Mouse (Mus musculus): ENCODE measurements around the gene Cyb5r2.

Cyb5r2 gene

DNA sequence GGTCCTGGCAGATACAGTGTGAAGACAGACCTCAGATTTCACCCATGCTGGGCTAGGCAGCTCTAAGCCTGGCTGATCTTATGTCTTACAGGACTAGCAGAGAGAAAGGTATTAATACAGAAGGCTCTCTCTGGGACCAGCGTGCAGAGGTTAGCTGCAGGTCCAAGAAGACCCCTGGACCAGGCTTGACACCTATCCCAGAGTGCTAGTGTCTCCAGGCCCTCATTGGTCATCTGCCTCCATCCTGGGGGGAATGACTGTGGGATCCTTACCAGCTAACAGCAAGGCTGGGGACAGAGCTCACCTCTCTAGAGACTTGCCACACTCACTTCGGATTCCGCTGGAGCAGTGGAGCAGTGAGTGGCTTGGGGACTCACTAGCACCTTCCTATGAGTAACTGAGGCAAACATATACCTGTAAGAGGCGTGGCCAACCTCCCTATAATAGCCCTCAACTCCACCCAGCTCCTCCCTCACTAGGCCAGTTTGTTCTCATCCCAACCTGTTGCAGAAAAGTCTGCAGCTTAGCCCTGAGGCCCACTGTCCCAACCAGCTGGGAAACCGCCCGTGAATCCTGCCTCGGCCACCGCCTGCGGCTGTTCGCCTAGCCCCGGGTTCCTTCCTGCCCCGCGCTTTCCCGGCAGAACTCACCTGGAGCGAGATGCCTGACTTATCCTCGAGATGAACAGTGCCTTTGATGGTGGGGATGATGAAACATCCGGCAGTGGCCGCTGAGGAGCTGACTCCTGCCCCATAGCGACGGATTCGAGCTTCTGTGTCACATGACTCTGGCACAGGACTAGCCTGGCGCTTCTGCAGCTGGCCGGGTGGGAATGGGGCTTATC is at the start of gene Cyb5r2:
Cyb5r2 (minus strand) TSS at position 725 of the 844 bp plus-strand sequence.
- DNase-seq (ENCODE audit: low spot score in 2 of 2): peak in 1 of 2 experiments; percentile 13

DNA sequence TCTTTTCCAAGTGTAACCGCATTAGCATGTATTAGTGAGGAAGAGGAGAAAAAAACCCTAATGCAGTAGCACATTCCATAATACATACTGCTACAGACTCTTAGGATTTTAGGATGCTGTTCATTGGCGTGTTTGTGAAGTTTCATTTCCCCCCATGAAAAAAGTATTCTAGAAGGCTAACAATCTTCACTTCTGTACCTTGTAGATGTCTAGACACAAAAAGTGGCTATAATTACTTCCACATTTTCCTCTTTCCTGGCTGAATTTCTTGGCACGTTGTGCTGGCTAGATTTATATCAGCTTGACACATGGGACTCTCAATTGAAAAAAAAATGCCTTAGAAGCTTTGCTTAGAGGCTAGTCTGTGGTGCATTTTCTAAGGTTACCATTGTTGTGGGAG is 44.3 kb upstream of the Cyb5r2 start:
- DNase-seq (ENCODE audit: low spot score in 2 of 2): no peak

GRCm38 (mm10) chr7:107801108-107801507 is 43.3 kb upstream of the Cyb5r2 start, which contains the start of gene Ovch2:
Ovch2 (minus strand) TSS chr7:107801208.
- DNase-seq (ENCODE audit: low spot score in 2 of 2): no peak

GRCm38 (mm10) chr7:107796500-107796899 is 38.7 kb upstream of the Cyb5r2 start:
- no peak for DNase-seq (ENCODE audit: low spot score in 2 of 2)

DNA sequence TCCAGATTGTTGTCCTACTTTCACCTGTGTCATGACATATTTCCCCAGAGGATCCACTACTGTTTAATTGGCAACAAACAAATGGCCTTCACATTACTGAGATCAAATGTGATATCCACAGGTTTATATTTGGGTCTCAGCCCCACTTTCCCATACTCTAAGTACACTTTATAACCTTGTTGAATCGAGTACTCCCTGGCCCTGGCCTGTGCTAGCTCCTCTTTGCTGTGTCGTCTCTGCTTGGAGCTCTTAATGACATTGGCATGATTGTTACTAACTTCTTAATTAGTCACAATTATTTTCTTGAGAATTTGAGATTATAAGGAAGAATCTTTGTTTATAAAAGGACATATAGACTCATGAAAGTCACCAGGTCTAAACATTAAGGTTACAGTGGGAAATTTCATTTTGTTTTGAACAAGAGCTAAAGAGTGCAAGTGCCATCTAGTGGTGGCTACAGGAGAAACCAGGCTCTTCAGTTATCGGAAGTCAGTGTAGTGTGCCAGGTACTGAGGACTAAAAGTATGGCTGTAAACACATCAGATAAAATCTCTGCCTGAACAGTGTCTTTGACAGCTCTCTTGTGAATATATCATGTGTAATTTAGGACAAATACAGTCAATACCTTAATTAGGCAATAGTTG is 30.3 kb upstream of the Cyb5r2 start:
- no peak for DNase-seq (ENCODE audit: low spot score in 2 of 2)

DNA sequence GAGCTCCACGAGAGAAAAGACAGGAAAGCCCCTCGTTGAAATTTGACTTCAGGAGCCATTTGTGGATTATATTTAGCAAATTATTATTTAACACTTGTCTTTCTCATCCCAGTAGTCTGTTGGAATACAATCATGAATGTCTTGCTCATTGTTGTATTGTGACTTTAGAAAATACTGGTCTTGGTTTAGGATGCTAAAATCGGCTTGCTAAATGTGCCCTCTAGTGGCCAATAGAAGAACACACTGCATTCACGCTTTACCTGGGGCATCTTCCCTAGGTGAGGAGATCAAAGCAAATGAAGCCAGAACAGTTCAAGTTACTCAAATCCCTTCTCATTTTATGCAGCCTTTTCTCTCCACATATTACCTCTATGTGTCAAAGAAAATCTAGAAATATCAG is 21.8 kb upstream of the Cyb5r2 start:
- no peak for DNase-seq (ENCODE audit: low spot score in 2 of 2)

GRCm38 (mm10) chr7:107778216-107778615 is 20.4 kb upstream of the Cyb5r2 start:
- no peak for DNase-seq (ENCODE audit: low spot score in 2 of 2)

GRCm38 (mm10) chr7:107770812-107771211 is 13.0 kb upstream of the Cyb5r2 start:
- DNase-seq (ENCODE audit: low spot score in 2 of 2): no peak

GRCm38 (mm10) chr7:107756748-107757147 is 1.1 kb downstream of the Cyb5r2 start:
- no peak for DNase-seq (ENCODE audit: low spot score in 2 of 2)

DNA sequence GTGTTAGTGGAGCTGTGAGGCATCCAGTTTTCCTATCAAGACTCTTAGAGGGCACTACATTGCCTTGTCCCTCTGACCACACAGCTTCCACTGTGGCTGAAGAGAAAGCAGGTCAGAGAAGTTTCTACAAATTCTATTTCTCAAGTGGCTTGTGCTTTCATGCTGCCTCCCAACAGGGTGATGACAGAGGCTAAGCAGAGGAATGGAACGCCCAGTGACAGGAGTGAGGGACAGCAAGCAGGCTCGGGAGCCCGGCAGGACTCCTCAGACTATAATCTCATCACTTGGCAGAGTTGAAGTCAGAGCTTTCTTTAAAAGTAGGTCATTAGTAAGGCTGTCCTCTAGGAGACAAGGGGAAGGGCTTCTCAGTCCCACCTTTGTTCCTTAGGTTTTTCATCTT is 1.9 kb downstream of the Cyb5r2 start:
- DNase-seq (ENCODE audit: low spot score in 2 of 2): no peak

- no peak for DNase-seq (ENCODE audit: low spot score in 2 of 2)
These were observed 5.8 kb downstream of the Cyb5r2 start for GRCm38 (mm10) chr7:107752031-107752520.

- DNase-seq (ENCODE audit: low spot score in 2 of 2): no peak
These were observed 8.1 kb downstream of the Cyb5r2 start for GRCm38 (mm10) chr7:107749721-107750120.

DNA sequence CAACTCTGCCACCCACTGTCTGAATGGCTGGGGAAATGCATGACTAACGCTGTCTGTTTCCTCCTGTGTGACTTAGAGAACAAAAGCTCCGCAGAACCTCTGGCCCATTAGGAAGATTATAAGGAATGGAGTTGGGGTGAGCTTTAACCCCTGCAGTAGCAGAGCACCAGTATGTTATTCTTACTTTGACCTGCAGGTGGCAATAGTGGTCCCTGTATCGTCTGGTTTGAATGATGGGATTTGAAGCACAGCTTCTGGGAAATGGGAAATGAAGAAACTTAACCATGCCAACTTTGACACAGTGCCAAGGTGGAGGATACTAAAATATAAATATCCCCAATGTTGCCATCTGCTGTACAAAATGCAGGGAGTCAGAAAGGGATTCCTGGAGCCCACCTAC is 8.6 kb downstream of the Cyb5r2 start:
- DNase-seq (ENCODE audit: low spot score in 2 of 2): no peak

DNA sequence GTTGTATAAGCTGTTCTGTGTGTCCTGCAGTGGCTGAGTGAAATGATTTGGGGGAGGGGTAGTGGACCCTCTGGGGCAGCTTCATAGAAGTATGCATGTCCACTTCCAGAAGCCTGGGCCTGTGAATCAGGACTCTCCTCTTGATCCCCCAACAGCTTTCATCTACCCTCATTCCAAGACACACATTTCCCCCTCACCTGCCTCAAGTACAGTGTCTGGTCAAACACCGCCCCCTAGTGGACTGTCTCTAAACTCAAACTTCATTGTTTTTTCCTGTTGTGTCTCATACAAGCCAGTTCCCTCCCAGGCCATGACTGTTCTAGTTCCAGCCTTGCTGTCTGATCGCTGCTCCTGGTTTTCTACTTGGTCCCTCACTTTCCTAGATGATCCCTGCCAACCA is 9.9 kb downstream of the Cyb5r2 start:
- DNase-seq (ENCODE audit: low spot score in 2 of 2): peak in 1 of 2 experiments; percentile 16

DNA sequence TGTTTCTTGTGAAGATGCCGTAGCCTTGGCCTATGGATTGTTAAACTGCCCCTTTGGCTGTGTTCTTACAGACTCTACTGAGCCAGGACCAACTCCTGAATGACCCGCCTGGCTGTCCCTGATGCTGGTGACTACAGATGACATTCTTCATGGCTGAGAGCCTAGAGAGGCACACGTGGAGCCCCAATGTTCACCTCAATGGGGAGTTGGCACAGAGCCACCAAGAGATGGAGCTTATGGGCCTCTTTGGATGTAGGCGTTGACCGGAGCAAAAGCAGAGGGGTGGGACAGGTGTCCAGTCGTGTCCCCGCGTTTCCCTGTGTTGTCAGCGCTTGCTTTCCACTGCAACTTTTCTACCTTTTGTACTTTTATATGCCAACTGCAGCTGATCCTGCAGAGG is 10.4 kb downstream of the Cyb5r2 start:
- DNase-seq (ENCODE audit: low spot score in 2 of 2): no peak

DNA sequence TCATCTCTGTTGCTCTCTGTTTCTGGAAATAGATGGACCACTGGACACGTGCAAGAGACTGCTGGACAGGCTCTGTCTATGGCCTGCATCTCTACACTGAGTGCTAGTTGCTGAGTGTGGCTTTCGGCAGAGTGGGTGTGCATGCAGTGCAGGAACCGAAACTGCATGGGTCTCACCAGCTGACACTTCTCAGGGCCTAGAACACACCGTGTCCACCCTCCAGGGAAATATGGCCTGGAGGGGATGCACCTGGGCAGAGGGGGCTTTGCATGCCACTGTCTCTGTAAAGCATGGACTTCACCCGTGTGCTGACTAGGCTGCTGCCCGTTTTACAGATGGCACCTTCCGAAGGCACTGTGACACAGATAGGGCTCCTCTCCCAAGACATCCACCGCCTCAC is 11.8 kb downstream of the Cyb5r2 start:
- DNase-seq (ENCODE audit: low spot score in 2 of 2): no peak

GRCm38 (mm10) chr7:107745111-107745510 is 12.7 kb downstream of the Cyb5r2 start:
- DNase-seq (ENCODE audit: low spot score in 2 of 2): no peak

DNA sequence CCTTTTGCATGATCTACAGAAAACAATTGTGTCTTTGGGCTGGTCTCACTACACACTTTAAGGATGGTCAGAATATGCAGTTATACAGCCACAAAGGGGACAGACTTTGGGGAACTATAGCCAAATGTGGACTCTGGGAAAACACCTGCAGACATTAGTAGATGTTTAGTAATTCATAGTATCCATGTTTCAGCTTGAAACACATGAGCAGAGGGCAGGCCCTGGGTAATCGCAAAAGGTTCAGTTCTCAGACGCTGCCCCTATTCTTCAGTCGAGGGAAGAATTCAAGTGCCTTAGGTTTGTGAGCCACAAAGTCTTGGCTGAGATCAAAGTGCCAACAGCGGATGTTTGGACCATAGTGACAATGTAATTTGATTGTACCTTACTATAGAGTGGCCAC is 13.4 kb downstream of the Cyb5r2 start:
- DNase-seq (ENCODE audit: low spot score in 2 of 2): no peak

DNA sequence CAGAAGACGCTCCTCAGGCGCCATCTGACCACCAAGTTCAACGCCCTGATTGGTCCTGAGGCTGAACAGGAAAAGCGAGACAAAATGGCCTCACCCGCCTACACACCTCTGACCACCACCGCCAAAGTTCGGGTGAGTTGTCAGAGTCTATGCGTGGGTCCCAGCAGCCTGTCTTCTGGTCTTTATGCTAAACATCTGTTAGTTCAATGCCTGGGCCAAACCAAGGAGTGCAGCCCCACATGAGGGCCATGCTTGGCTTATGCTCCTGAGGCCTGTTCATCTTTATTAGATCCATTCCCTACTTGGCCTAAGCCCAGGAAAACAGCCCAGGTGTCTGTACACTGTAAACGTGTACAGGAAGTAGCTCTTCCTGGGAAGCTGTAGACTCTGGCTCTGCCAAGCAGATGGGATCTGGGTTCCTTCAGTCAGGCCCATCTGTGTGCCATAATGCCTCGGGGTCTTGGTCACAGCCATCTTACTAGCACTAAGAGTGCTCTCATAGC is 14.8 kb downstream of the Cyb5r2 start:
- DNase-seq (ENCODE audit: low spot score in 2 of 2): no peak

DNA sequence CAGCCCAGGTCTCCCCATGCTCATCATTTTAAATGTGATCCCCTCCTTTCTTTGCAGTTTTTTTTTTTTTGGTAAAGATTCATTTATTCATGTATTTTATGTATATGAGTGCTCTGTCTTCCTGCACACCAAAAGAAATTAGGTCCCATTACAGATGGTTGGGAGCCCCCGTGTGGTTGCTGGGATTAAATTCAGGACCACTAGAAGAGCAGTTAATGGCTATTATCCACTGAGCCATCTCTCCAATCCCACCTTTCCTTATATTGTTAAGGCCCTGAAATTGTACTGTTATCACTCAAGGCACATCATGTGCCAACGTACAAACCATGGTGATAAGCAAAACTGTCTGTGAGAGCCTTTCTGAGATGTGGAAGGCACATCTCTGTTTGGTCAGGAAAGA is 19.1 kb downstream of the Cyb5r2 start:
- DNase-seq (ENCODE audit: low spot score in 2 of 2): no peak

- no peak for DNase-seq (ENCODE audit: low spot score in 2 of 2)
These were observed 24.7 kb downstream of the Cyb5r2 start for GRCm38 (mm10) chr7:107733162-107733561.

DNA sequence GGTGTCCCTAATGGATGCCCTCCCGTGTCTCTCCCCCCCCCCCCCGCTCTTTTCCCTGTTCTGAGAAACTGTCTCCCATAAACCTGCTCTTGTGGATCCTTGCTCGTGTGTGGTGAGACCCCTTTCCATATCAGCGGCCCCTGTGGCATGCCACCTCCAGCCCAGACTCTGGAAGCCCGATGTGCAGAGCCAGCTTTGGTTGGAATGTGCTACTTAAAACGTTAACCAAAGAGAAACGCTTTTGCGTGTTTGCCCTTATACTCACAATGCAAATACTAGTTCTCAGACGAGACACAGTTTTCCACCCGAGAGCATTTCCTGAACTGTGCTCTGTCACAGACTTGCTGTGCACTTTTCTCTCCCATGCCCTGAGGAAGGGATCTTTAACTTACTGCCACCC is 27.2 kb downstream of the Cyb5r2 start:
- DNase-seq (ENCODE audit: low spot score in 2 of 2): no peak

DNA sequence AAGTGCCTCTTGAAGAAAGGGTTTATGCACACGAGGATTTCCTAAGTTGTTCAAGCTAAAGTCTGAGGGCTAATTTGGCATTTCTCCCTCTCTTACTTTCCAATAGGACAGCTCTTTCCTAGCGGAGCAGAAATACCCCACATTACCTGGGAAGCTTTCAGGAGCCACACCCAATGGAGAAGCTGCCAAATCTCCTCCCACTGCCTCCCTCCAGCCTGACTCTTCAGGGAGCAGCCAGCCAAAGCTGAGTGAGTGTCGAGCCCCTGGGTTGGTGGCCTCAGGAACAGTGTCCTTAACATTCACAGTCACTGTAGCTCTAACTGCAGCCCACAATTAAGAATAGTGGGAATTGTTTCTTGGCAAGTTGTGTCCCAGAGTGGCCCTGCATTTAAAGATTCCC is 30.3 kb downstream of the Cyb5r2 start:
- no peak for DNase-seq (ENCODE audit: low spot score in 2 of 2)
